Mouse (Mus musculus) hindbrain, embryonic 15.5 days (tissue): ENCODE measurements around the gene Zfp966. TPM values are rescaled to one million over a fixed set of nuclear protein-coding genes. Genes with fewer than 3 reads are reported as not detected.
"Not testable (repeated sequence)": the region's sequence is repeated elsewhere in the genome, so short reads cannot be mapped to it uniquely, and the experiment has no call there.

Source experiments
- ATAC-seq: fragments of 200-750 bp; cut with Nextera tagmentation; 2 replicates; pipeline ENCODE4 v1.8.0; 2017; ENCODE audit warnings: low read depth, moderate number of reproducible peaks, moderate TSS enrichment; ENCODE audit not compliant: low FRiP score
- H3K27ac ChIP-seq: fragments of 300-500 bp; sonication (generic); replicated peaks from 2 replicates; pipeline ENCODE4 v1.5.1; 2015; ENCODE audit warnings: mild to moderate bottlenecking, inconsistent platforms
- H3K27me3 ChIP-seq: fragments of 300-500 bp; sonication (generic); 2 replicates; pipeline ENCODE4 v1.6.1; 2015; ENCODE audit warnings: control low read depth, inconsistent platforms
- H3K36me3 ChIP-seq: fragments of 300-500 bp; sonication (generic); 2 replicates; pipeline ENCODE4 v1.6.1; 2015; ENCODE audit warnings: control low read depth, inconsistent platforms
- H3K4me1 ChIP-seq: fragments of 300-500 bp; sonication (generic); replicated peaks from 2 replicates; pipeline ENCODE4 v1.6.1; 2015; ENCODE audit warnings: control low read depth, inconsistent platforms
- H3K4me2 ChIP-seq: fragments of 300-500 bp; sonication (generic); 2 replicates; pipeline ENCODE4 v1.6.1; 2015; ENCODE audit warnings: moderate library complexity, mild to moderate bottlenecking, inconsistent platforms
- H3K4me3 ChIP-seq: fragments of 300-500 bp; sonication (generic); 2 replicates; pipeline ENCODE4 v1.5.1; 2015; ENCODE audit warnings: mild to moderate bottlenecking, inconsistent platforms
- H3K9ac ChIP-seq: fragments of 300-500 bp; sonication (generic); 2 replicates; pipeline ENCODE4 v1.6.1; 2015; ENCODE audit warnings: inconsistent platforms
- H3K9me3 ChIP-seq: fragments of 300-500 bp; sonication (generic); 2 replicates; pipeline ENCODE4 v1.6.1; 2016; ENCODE audit warnings: control low read depth, inconsistent platforms
- WGBS: fragments of 180-500 bp; shearing (Covaris S2); methylation state at CpG from one replicate; pipeline ENCODE4 v1.1.7; 2015; 5-methylcytosine and 5-hydroxymethylcytosine counted together
- polyA plus RNA-seq: library from polyadenylated mRNA; unstranded; fragments of >200 nt; fragmentation: Nextera tagmentation; extraction: Ambion mirVana; gene quantifications from 2 replicates; pipeline ENCODE4 v1.2.1, GENCODE M21; 2015

The Zfp966 gene
- 1.8 and 2.2 TPM in 2 replicates for polyA plus RNA-seq

DNA sequence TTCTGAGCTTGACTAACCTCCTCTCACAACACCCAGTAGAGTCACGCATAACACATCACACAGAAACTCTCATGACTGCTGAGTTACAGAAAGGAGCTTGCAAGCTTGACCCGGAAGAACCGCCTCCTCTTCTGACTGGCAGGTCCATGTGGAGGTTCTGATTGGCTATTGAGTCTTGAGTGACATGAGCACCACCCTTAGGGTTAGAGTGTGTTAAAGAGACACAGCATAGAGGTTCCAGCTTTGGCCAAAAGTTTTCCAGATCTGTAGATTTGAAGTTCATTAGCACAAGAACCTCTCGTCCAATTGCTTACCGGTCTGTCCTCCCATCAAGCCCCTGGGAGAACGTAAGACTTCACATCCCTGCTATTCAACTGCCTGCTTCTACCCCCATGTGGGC lies at the start of gene Zfp966:
Gene Zfp966, minus strand, starts transcription at position 101 of the 400 bp plus-strand sequence.
- not testable (repeated sequence) for ATAC-seq, H3K4me1 ChIP-seq, H3K9me3 ChIP-seq, H3K4me2 ChIP-seq, H3K4me3 ChIP-seq, H3K9ac ChIP-seq, H3K27ac ChIP-seq, H3K36me3 ChIP-seq, H3K27me3 ChIP-seq
- WGBS: no CpG with 5 or more reads among the region's 6 CpGs

GRCm38 (mm10) chr2:175965031-175965430 lies 34.1 kb upstream of the Zfp966 start, which contains the start of gene Gm2026:
Gene Gm2026, plus strand, starts transcription at chr2:175965331.
- H3K27ac ChIP-seq, H3K4me1 ChIP-seq, H3K9ac ChIP-seq, H3K4me2 ChIP-seq, H3K4me3 ChIP-seq, H3K27me3 ChIP-seq, ATAC-seq, H3K36me3 ChIP-seq, H3K9me3 ChIP-seq: not testable (repeated sequence)
- no CpG with 5 or more reads among the region's 4 CpGs for WGBS

GRCm38 (mm10) chr2:175869024-175869423 lies 61.9 kb downstream of the Zfp966 start, which contains the start of gene Gm6710:
Gene Gm6710, plus strand, starts transcription at chr2:175869219.
- H3K4me1 ChIP-seq, ATAC-seq, H3K4me3 ChIP-seq, H3K4me2 ChIP-seq, H3K36me3 ChIP-seq, H3K27ac ChIP-seq, H3K9ac ChIP-seq, H3K9me3 ChIP-seq, H3K27me3 ChIP-seq: not testable (repeated sequence)
- WGBS: no CpG with 5 or more reads among the region's 7 CpGs

Other genes with a start within 250 kb of the Zfp966 start
- gene Zfp969, start 227.5 kb downstream of the Zfp966 start, polyA plus RNA-seq: 11.1 and 11.6 TPM in 2 replicates
- not detected in 2 replicates for gene Gm2007, start 189.6 kb downstream of the Zfp966 start, polyA plus RNA-seq
- 1.00 and 2.4 TPM in 2 replicates for gene Gm14288, start 130.0 kb downstream of the Zfp966 start, polyA plus RNA-seq
- 23.6 and 26.7 TPM in 2 replicates for gene Gm6710, start 61.9 kb downstream of the Zfp966 start, polyA plus RNA-seq
- 19.5 and 20.3 TPM in 2 replicates for gene Gm2026, start 34.2 kb upstream of the Zfp966 start, polyA plus RNA-seq
- 0.54 and 0.63 TPM in 2 replicates for gene Gm2004, start 218.7 kb upstream of the Zfp966 start, polyA plus RNA-seq